Mouse (Mus musculus) MN1 (cell line): ENCODE measurements at regions not wholly inside any gene's neighbourhood (a gene's known extent, or its start where the extent isn't known, plus 50 kb on each side); places are given as distances from the start of the nearest gene placed in this dataset.

Experiments used
- DNase-seq: peaks from one replicate; pipeline ENCODE4 v3.0.0-alpha.2; 2016; ENCODE audit warnings: low spot score

DNA sequence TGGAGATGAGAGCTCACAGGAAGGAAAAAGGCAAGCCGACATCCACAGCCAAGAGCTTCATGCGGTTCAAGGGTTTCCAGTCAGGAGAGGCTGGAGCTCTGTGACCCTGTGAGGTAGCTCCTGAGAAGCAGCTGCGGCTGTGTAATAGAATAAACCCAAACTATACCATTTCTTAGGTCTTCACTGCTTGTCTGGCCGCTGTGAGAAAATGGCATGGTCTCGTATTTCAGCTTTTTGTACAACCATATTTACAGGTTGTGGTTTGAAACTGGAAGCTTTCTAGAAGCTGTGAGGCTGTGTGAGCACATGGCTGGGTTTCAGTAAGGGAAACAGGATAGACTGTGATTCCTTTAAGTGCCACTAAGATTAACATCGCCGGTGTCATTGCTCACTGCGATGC lies 388.6 kb upstream of the Gm11114 start:
- DNase-seq = no peak

DNA sequence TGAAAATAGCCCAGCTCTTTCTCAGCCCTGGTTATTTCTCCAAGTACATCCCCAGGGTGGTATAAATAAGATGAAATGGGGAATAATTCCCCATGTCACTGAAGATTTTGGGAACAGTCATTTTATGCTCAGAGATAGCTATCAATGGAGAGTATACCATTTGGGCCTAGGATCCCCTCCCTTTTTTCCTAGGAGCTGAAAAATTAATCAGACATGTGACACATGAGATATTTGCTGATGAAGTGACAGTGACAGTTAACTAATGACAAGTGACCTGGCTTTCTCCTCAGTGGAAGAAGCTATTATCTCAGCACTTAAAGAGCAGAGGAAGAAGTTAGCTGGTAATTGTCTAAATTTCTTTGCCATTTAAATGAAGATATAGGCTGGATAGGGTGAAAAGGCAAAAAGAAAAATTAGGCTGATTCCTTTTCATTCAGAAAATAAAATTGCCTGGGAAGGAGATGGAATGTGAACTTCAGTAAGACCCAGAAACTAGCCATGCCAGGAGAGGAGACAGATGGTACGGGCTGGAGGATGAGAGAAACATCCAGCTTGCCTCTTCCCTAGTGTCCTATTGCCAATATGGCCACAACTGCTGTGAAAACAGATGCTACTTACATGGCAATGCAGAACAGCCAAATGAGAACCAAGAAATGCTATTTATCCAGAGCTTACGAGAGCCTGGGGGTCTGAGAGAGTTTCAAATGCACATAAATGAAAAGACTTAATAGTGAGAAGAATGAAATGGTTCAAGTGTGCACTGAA lies 376.1 kb upstream of the Gm11114 start:
- DNase-seq = no peak

DNA sequence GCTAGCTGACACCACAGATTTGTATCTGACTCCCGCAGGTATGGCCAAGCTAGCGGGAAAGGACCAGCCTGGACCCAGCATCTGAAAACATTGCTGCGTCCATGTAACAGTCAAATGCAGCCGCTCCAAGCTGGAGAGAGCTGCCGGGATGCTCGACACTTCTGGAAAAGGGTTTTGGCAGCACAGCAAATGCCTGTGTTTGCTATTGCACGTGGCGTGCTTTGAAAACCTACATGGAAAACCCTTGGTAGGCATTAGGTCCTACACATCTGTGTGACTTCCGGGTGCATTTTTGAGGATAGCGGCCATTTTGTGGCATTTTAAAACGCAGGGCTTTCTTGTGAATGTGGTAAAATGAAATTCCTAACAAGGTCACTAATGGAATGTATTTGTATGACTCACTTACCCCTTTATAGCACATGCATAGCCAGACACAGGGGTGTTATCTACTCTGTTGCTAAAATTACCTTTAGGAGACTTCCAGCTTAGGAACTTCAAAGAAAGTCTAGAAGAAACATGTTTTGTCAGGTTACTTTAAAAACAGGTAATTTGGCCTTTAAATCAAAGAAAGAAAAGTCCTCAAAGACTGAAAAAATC lies 345.9 kb upstream of the Gm11114 start:
- no peak for DNase-seq

DNA sequence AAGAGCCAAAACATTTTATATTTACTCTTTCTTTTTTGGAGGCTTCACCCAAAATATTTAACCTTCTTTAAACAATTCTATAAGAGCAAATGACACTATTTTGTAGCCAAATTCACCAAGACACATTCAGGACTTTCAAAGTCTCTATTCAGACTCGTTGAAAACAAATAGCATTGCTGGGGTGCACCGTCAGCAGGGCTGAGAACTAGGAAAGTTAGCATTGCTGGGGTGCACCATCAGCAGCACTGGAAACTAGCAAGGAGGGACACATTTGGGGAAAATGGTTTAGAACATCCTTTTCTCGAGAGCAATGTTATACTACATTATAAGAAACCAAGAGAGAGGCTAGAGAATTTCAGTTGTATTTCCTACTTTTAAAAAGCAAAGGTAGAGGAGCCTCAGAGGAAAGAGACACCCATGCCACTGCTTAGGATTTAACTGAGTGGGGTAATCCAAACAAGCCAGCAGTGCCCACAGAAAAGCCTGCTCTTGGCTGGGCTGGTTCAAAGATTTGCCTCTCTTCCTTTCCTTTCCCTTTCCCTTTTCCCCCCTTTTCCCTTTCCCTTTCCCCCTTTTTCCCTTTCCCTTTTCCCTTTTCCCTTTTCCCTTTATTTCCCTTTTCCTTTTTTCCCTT lies 342.5 kb upstream of the Gm11114 start:
- no peak for DNase-seq

DNA sequence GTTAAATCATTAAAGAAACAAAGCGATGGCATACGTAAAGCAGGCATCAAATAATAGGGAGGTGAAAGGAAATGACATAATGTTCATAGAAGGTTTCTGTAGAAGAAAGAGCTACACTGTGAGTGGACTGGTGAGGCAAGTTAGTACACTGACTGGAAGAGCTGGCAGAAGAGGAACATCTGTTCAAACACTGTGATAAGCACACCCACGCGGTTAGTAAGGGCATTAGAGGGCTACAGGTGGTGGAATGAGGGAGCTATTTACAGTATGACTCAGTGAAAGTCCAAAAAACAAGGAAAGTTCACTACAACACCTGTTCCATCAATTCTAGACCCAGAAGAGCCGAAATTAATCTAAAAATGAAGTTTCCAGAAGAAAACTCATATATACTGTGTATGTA lies 335.1 kb upstream of the Gm11114 start:
- no peak for DNase-seq

DNA sequence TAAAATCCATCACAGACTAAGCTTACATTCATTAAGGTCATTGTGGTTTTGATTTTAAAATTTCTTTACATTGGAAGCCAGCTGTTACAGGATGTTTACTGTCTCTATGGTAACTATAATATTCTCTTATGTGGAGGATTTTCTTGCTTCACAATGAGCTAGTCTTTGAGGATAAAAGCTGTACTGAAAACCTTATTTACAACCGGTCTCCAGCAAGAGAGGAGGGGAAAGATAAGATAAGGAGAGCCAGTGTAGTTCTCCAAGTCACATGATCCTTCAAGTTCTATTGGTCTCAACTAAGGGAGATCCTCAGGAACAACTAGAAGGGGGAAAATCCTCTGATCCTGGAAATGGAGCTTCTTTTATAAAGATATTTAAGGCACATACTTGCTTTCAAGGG lies 309.2 kb upstream of the Gm11114 start:
- DNase-seq = no peak

DNA sequence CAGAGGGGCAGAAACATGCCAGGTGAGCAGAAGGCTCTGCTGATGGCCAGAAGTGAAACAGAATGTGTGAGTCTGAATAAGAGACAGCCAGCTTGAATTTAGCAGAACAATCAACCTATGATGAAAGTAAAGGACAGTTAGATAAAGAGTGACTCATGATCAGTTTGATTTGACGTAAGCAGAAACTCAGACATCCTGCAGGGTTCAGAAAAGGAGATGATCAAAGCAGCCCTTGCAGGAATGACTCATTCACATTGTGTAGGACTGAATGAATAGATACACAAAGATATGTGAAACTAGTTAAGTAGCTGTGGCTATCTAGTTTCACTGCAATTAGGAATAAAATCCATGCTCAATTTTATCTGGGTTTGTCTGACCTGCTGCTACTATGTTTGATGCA lies 301.2 kb upstream of the Gm11114 start:
- peak; percentile 7 for DNase-seq

DNA sequence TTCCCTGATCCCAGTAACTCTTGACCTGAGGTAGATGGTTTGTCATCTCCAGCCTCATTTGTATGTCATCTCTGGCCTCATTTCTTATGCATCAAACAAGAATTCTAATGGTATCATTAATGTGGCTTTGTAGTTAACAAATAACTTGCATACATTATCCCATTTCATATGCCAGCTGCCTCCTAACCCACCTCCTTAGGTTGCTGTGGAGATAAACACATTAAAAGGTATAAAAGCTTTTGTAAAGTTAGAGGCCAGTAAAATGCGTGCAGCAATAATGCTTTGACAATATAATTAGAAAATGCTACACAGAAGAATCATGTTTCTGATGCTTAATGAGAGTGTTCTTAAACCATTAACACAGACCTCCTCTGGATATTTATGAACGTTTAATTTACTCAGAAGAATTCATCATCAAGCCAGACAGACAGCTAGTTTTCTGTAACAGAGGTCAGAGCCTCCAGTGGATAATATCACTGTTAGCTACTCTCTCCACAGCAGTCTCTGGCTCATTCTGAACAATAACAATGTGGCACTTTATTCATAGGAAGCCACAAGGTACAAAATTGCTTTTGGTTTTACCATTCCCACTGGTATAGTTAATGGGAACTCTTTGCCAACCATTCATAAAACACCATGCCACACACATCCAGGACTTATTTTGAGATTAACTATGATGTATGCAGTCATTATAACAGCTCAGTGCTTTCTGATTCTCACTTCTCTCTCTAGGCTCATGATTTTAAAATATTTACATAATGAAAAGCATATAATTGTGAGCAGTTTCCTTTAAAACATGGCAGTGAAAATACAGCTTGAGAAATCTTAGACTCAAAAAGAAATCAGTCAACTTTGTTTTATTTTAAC lies 264.2 kb upstream of the Gm11114 start:
- DNase-seq = no peak

DNA sequence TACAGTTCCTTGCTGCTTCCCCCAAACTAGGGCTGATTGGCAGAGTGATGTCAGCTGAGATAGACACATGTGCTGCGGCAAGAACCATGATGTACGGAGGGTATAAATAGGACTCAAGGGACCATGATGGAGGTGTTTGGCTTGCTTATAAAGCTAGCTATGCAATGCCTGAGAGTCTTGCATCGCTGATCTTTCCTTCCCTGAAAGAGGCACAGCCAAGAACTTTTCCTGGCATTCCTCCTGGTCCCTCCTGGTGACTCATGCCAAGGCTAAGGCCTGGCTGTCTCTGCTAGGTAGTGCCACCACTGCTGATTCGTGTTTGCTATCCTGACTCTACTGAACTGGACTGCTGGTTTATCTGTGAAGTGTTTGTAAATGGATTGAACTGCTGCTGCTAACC lies 260.0 kb upstream of the Gm11114 start:
- DNase-seq = peak; percentile 10

DNA sequence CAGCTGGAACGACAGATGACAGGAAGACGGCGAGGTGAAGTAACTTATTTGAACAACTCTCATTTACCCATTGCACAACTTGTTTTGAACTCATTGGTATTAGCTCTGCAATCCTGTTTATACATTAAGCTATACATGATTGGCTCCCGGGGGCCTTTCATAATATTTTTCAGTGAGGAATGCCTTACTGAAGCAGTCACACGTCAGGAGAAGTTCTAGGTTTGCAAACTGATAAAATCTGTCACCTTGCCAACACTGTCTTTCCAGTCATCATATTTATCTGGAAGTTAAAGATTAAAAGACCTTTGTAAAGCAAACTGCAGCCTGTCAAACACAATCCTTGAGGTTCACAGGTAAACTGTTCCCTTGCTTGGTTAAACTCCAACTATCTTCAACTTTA lies 232.6 kb upstream of the Gm11114 start:
- DNase-seq = no peak

DNA sequence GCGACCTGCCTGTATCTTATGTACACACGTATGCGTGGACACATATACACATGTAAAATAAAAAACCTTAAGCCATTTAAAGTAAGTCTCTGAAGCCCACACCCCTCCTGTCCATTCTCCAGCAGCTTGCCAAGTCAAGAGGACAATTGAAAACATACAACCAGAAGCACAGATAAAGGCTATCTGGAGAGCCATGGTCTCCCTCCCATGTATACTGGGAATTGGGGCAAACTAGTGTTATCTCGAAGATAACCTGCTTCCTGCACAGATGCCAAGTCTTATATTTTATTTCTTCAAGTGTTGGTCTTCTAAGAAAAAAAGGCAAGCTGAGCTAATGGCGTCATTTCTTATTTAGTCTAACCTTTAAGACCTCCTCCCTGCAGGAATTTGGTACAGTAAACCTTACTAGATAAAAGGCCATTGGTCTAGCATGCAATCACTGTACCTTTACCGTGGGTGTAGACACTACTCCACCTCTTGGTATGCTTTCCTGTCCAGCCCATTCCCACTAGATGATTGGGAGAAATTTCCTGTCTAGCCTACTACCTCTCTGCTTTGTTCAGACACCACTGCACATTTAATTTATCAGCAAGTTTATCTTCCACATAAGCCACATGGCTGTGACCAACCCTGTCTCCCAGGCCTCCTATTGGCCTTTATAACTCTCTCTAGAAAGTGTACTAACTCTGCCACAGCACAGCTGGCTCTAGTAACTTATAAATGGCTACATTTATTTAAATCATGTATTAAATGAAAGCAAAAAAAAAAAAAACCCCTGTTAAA lies 223.8 kb upstream of the Gm11114 start:
- DNase-seq = no peak

DNA sequence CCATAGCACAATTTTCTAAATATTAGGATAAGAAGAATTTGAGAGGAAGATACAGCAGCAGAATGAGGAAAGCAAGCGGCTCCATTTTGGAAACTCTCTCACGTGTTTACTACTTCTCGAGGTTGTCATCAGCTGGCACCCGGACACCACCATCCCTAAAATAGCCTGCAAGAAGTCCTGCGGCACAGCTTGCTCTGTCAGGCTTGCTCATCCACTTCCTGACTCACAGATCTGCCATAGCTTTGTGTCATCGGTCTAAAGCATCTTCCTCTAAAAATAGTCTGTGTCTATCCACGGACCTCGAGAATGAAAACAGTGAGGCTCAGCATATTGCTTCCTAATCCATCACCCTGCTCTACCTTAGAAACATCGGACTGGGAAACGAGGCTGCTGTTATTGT lies 222.3 kb upstream of the Gm11114 start:
- DNase-seq = no peak

DNA sequence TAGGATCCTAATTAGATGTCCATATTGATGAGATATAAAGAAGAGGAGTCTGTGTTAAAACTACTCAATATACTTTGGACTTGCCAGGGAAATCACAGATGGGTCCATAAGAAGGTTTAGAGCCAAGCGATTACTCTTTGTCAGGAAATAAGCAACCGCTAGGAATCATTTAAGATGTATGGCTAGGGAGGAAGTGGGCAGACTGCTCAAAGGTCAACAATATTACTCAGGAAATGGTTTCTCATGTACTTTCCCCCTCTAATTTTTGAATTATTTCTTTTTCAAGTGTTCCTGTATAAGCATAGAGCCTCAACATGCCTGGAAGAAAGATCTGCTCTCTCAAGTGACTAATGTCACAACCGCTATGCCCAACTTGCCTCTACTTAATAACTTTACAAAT lies 217.3 kb upstream of the Gm11114 start:
- DNase-seq = no peak

DNA sequence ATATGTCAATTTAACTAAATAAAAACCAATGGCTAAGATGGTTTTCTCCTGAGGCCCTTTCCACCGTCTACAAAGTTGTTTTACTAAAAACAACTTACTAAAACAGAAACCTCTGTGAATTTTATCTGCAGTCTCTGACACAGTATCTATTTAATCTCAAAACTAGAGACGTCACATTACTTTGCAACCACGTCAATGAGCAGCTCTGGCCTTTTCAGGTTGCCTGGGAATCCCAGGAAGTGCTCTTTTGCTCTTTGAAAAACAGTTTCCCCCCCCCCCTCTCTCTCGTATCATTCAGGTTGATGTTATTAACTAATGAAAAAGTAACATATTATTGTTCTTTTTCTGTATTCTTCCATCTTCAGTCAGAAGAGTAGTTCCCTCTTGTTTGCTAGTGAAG lies 216.1 kb upstream of the Gm11114 start:
- no peak for DNase-seq

DNA sequence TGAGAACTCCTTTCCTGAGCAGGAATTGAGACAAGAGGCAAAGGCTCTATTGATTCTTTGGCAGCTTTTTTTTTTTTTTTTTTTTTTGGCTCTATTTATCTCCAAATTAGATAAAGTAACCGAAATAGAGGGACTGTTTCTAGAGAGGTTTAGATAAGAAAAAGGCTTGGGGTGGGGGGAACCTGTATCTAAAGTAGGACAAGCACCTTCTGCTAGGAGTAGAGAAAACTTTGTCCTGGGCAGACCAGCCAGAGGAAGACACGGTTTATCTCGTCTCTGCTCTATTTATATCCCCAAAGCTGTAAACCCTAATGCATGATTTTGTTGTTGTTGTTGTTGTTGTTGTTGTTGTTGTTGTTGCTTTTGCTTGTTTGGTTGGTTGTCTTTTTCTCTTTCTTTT lies 199.6 kb upstream of the Gm11114 start:
- DNase-seq = no peak

DNA sequence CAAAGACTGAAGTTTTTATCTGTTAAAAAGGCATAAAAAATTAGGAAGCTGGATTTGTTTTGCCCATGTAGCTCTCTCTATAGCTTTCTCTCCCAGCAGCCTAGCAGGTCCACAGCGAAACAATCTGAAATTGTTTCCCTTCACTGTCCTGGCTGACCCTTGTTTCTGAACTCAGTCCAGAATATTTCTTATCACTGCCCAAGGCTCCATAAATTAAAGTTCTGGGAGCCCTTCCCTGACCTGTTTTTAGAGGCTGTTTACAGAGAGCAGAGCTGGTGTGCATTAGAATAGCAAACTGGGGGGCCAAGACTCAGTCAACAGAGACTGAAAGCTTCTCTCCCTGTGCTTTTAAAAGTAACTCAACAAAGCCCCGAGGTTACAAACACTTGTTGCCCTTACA lies 198.3 kb upstream of the Gm11114 start:
- DNase-seq = no peak

DNA sequence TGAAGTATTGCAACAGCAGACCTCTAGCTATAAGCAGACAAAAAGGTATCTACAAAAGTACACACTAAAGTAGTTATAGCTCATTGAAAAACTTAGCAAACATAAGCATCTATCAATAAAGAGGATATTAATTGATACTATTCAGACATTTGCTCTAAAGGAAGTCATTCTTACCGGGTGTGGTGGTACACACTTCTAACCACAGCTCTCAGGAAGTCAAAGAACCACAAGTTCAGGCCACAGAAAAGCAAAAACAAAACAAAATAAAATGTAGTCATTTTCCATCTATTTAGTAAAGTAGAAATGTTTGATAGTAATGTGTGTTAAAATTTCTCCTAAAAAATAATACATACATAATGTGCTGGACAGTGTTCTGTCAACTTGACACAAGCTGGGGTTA lies 192.5 kb upstream of the Gm11114 start:
- DNase-seq = no peak

DNA sequence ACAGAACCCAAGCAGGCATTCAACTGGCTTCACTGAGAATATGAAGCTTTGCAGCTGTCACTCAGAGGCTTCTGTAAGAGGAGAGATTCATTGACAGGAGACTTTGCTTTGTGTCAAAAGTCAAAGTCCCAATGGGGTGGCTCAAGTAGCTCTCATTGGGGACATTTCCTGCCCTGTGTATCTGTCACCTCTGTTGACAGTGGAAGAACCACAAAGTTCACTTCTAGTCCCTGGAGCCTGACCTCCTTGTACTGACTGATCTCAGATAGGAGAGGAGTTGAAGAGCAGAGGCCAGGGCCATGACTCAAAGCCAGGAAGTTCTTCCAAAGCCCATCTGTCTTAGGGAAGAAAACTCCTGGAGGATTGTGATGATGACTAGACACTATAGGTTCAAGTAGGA lies 191.5 kb upstream of the Gm11114 start:
- no peak for DNase-seq

DNA sequence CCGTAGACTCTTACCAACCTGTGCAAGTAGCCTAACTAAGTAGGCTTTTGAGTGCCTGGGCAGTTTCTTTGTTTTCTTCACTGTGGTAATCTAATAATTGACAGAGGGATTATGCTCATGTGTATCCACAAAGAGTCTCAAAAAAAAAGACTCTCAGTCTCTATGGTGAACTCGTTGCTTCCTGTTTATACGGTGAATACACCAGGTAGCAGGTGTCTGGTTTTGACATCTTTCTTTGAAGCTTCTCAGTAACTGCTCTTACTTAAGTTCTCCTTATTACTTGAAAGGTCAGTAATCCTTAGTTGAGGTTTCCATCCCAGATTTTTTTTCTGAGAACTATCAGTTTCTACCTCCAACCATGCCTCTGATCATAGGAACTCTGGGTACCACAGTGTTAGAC lies 188.9 kb upstream of the Gm11114 start:
- no peak for DNase-seq

DNA sequence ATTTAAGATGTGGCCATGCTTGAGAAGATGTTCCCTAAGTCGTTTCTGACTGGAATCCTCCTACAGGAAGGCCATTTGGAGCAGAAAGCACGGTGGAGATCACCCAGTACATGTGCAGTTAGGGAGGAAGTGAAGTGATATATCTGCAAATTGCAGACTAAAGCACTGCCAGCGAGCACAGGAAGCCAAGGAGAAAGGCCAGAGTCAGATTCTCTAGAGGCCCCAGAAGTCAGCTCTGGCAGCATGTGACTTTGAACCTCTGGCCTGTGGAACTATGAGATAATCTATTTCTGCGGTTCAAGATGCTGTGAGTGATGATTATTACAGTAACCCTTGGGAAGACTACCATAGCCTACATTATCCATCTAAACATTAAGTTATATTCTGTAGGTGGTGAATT lies 186.8 kb upstream of the Gm11114 start:
- no peak for DNase-seq

DNA sequence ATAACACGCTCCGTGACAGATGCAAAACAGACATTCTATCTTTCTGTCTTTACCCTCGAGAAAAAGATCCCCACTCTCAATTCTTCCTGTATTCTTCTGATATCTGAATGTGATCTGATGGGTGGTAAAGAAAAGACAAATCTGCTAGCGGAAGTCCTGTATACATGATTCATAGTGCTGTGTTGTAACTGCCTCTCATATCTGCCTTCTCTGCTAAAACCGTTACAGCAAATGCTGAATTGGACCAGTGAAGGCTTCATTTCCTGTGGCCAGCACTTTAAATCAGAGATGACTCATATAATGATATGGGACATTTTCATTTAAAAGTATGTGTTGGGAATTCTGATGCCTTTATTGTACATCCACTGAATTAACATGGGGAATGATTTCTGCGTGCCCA lies 186.0 kb upstream of the Gm11114 start:
- DNase-seq = no peak

DNA sequence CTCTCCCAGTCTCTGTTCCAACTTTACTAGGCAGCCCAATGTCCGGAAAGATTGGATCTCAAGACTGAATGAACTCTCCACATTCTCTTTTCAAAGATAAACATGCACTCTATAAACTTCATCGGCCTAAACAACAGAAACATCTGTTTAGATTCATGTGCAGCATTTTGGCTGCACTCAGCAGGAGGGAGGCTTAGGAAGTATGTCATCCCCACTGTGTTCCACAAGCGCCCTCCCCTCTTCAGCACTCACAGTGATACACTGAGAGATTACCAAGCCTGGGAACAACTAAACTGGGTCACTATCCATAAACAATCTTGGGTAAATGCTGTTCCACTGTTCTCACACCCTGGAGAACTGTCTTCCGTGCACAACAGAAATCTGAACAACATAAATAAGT lies 185.5 kb upstream of the Gm11114 start:
- DNase-seq = no peak
